Mouse (Mus musculus): ENCODE results near the gene Peak1. TPM values are rescaled to one million over a fixed set of nuclear protein-coding genes. Genes with fewer than 3 reads are reported as not detected.

Gene Peak1
- total and polyA plus RNA-seq, 3 experiments = 10.4 to 37.8 (median 37.5) TPM

DNA sequence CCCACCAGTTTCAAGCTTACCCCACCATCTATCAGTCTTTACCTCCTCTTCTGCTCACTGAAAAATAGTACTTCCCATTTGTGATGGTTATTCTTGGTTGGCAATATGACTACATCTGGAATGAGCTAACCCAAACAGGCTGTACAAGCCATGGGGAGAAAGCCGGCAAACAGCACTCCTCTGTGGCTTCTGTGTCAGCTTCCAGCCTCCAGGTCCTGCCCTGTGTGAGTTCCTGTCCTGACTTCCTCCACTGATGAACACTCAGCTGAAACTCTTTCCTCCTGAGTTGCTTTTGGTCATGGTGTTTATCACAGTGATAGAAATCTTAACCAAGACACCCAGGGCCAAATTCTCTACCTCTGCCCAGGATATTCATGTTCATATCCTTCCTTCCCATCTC is 5.2 kb downstream of the Peak1 start:
- Histone ChIP-seq H3K4me1 (ENCODE audit: control insufficient read depth, insufficient read depth, low read length) (peaks cover 6% of the 10 kb centered on the region), H3K36me3 (ENCODE audit: control insufficient read depth, insufficient read depth, low read length) (peaks cover 38% of the 10 kb centered on the region), H3K4me3 (no peak overlapping the region), H3K79me2 (replicated peaks; ENCODE audit: control insufficient read depth, insufficient read depth, low read length) (peaks cover 9% of the 10 kb centered on the region), H3K9ac (ENCODE audit: low read depth, low read length) (no peak overlapping the region), H3K27me3 (ENCODE audit: control insufficient read depth, insufficient read depth, low read length) (no peaks in the 10 kb centered on the region), H3K27ac (peak overlapping the region; percentile 2; the same call in 1 of the 2 replicates)
- intact Hi-C loops (cut with DNase I) = loop anchor here (5.0 to 10.0 kb wide), 2 partner anchors 40 to 222 kb away; no protein-coding TSS in a partner anchor
- TF ChIP-seq POLR2A (IDR thresholded peaks at IDR 0.05; ENCODE audit: insufficient read depth, low read depth, low read length) (no peak), EP300 (IDR thresholded peaks at IDR 0.05; ENCODE audit: insufficient read depth, low read depth, low read length) (no peak), CTCF (IDR thresholded peaks at IDR 0.05) (no peak)
- WGBS = 16% methylated on average over 1 of the region's 1 CpGs
- peak in 1 of 2 experiments; percentile 37 for DNase-seq

DNA sequence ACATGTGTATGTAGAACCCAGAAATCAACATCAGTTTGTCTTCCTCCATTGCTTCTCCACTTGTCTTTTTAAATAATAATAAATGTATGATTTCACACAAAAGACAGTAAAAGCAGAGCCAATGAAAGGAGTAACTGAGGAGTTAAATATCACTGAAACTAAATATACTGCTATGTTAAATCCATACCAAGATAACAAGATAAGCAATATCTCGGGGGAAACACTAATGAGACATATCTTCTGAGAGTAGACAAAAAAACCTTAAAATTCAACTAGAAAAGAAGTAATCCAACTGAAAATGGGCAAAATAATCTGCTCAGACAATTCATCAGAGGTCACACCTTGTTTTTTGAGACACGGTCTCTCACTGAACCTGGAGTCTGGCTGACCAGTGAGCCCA is 7.9 kb downstream of the Peak1 start:
- TF ChIP-seq EP300 (IDR thresholded peaks at IDR 0.05; ENCODE audit: insufficient read depth, low read depth, low read length) (no peak), CTCF (IDR thresholded peaks at IDR 0.05) (no peak), POLR2A (IDR thresholded peaks at IDR 0.05; ENCODE audit: insufficient read depth, low read depth, low read length) (no peak)
- Histone ChIP-seq H3K27ac (no peak overlapping the region), H3K79me2 (replicated peaks; ENCODE audit: control insufficient read depth, insufficient read depth, low read length) (peaks cover 9% of the 10 kb centered on the region), H3K27me3 (ENCODE audit: control insufficient read depth, insufficient read depth, low read length) (no peaks in the 10 kb centered on the region), H3K4me1 (ENCODE audit: control insufficient read depth, insufficient read depth, low read length) (peaks cover 6% of the 10 kb centered on the region), H3K36me3 (ENCODE audit: control insufficient read depth, insufficient read depth, low read length) (peaks cover 29% of the 10 kb centered on the region), H3K9ac (ENCODE audit: low read depth, low read length) (no peak overlapping the region), H3K4me3 (no peak overlapping the region)
- intact Hi-C loops (cut with DNase I) = loop anchor here (5.0 to 10.0 kb wide), 2 partner anchors 38 to 225 kb away; no protein-coding TSS in a partner anchor
- no peak for DNase-seq
- WGBS = 83% methylated on average over 2 of the region's 2 CpGs

DNA sequence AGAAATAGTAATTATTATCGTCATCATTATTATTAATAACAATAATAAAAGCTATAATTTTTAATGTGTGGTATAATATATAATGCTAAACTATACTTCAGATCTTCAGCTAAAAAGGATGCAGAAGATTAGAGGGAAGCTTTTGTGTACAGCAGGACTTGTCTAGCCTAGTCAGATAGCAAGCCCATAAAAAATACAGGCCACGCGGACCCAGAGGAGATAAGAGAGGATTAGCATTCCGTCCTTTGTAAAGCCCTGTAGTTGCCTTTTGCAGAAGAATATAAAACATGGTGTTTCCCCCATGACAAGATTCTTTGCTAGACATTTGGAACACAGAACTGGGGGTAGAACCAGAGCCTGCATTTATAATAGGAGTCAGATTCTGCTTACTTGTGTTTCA is 13.2 kb downstream of the Peak1 start:
- no peak overlapping the region for H3K4me3 ChIP-seq
- no peaks in the 10 kb centered on the region for H3K27me3 ChIP-seq (ENCODE audit: control insufficient read depth, insufficient read depth, low read length)
- H3K79me2 ChIP-seq (replicated peaks; ENCODE audit: control insufficient read depth, insufficient read depth, low read length) = peaks cover 12% of the 10 kb centered on the region
- peaks cover 35% of the 10 kb centered on the region for H3K36me3 ChIP-seq (ENCODE audit: control insufficient read depth, insufficient read depth, low read length)
- peaks cover 15% of the 10 kb centered on the region for H3K4me1 ChIP-seq (ENCODE audit: control insufficient read depth, insufficient read depth, low read length)
- intact Hi-C loops (cut with DNase I) = no loop called here
- no peak overlapping the region for H3K9ac ChIP-seq (ENCODE audit: low read depth, low read length)
- no peak for TF ChIP-seq POLR2A (IDR thresholded peaks at IDR 0.05; ENCODE audit: insufficient read depth, low read depth, low read length)
- 35% methylated on average over 4 of the region's 4 CpGs for WGBS
- H3K27ac ChIP-seq = peak overlapping the region; percentile 50
- DNase-seq = no peak

DNA sequence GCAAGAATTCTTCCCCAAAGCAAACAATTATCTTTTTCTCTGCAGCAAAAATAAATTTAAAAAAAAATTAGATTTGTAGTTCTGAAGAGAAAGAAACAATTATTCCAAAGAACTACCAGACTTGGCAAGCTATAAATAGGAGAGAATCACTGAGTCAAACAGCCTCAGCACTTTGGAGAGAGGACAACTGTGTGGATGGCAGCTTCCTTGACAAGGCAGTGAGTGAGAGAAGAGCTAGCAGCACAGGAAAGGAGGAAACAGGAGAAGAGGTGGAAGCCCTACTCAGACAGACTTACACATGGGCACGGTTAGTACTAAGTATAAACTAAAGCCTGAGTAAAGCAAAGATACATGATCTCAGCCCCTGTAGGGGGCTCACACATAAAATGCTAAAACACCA is 21.6 kb downstream of the Peak1 start:
- H3K4me1 ChIP-seq (ENCODE audit: control insufficient read depth, insufficient read depth, low read length) = peaks cover 18% of the 10 kb centered on the region
- WGBS = 15% methylated on average over 1 of the region's 1 CpGs
- no peak for TF ChIP-seq POLR2A (IDR thresholded peaks at IDR 0.05; ENCODE audit: insufficient read depth, low read depth, low read length)
- no peak for TF ChIP-seq EP300 (IDR thresholded peaks at IDR 0.05; ENCODE audit: insufficient read depth, low read depth, low read length)
- no peak for TF ChIP-seq CTCF (IDR thresholded peaks at IDR 0.05)
- DNase-seq = no peak
- no peak overlapping the region for H3K9ac ChIP-seq (ENCODE audit: low read depth, low read length)
- peaks cover 35% of the 10 kb centered on the region for H3K36me3 ChIP-seq (ENCODE audit: control insufficient read depth, insufficient read depth, low read length)
- peaks cover 14% of the 10 kb centered on the region for H3K79me2 ChIP-seq (replicated peaks; ENCODE audit: control insufficient read depth, insufficient read depth, low read length)
- H3K27me3 ChIP-seq (ENCODE audit: control insufficient read depth, insufficient read depth, low read length) = no peaks in the 10 kb centered on the region
- H3K4me3 ChIP-seq = no peak overlapping the region
- no peak overlapping the region for H3K27ac ChIP-seq
- intact Hi-C loops (cut with DNase I) = no loop called here

DNA sequence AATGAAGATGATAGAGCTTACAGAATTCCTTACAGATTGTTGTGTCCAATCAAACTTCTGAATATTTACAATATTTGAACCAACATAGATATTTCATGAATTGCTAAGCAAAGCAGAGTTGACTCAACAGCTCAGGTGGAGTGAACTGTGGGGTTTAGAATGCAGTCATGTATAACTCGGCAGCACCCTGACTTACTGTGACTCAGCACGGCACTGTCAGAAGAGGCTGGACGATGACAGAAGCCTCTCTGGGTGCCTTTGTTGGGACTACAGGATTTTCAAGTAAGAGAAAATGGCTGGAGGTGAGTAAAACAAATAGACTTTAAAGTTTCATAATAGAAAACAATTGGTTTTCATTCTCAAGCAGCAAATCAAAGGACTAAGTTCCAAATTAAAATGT is 25.0 kb downstream of the Peak1 start:
- 84% methylated on average over 3 of the region's 3 CpGs for WGBS
- intact Hi-C loops (cut with DNase I) = no loop called here
- Histone ChIP-seq H3K9ac (ENCODE audit: low read depth, low read length) (no peak overlapping the region), H3K4me3 (no peak overlapping the region), H3K4me1 (ENCODE audit: control insufficient read depth, insufficient read depth, low read length) (peaks cover 15% of the 10 kb centered on the region), H3K79me2 (replicated peaks; ENCODE audit: control insufficient read depth, insufficient read depth, low read length) (peaks cover 12% of the 10 kb centered on the region), H3K27ac (0 out of 2 replicates have a peak overlapping the region, but pooled peaks have one; percentile 10), H3K27me3 (ENCODE audit: control insufficient read depth, insufficient read depth, low read length) (no peaks in the 10 kb centered on the region), H3K36me3 (ENCODE audit: control insufficient read depth, insufficient read depth, low read length) (peaks cover 20% of the 10 kb centered on the region)
- no peak for DNase-seq
- no peak for TF ChIP-seq POLR2A (IDR thresholded peaks at IDR 0.05; ENCODE audit: insufficient read depth, low read depth, low read length)
- no peak for TF ChIP-seq CTCF (IDR thresholded peaks at IDR 0.05)
- no peak for TF ChIP-seq EP300 (IDR thresholded peaks at IDR 0.05; ENCODE audit: insufficient read depth, low read depth, low read length)

DNA sequence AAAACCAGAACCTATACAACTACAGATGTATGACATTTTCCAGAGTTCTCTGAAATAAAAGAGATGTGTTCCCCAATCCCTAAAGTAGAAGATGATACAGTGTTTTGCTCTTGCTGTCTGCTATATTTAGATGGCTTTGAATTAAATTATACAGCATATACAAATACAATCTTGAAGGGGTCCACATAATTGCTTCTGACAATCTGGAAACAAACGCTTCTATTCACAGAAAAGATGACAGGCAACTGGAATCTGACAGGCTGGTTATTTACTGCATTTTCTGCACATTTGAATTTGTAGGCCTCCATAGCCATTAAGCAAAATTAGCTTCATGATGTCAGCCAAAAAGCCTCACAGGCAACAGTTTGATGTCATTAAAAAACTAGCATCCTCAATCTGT is 35.1 kb downstream of the Peak1 start:
- Histone ChIP-seq H3K9ac (ENCODE audit: low read depth, low read length) (no peak overlapping the region), H3K4me1 (ENCODE audit: control insufficient read depth, insufficient read depth, low read length) (no peaks in the 10 kb centered on the region), H3K79me2 (replicated peaks; ENCODE audit: control insufficient read depth, insufficient read depth, low read length) (peaks cover 11% of the 10 kb centered on the region), H3K27me3 (ENCODE audit: control insufficient read depth, insufficient read depth, low read length) (no peaks in the 10 kb centered on the region), H3K27ac (no peak overlapping the region), H3K36me3 (ENCODE audit: control insufficient read depth, insufficient read depth, low read length) (no peaks in the 10 kb centered on the region; the same call in 1 of the 2 replicates), H3K4me3 (no peak overlapping the region)
- intact Hi-C loops (cut with DNase I) = no loop called here
- TF ChIP-seq EP300 (IDR thresholded peaks at IDR 0.05; ENCODE audit: insufficient read depth, low read depth, low read length) (no peak), POLR2A (IDR thresholded peaks at IDR 0.05; ENCODE audit: insufficient read depth, low read depth, low read length) (no peak)
- no peak for DNase-seq
- WGBS = 88% methylated on average over 1 of the region's 1 CpGs
